Mouse (Mus musculus): Measurements from ENCODE around the gene Slc30a9.

Slc30a9 gene

DNA sequence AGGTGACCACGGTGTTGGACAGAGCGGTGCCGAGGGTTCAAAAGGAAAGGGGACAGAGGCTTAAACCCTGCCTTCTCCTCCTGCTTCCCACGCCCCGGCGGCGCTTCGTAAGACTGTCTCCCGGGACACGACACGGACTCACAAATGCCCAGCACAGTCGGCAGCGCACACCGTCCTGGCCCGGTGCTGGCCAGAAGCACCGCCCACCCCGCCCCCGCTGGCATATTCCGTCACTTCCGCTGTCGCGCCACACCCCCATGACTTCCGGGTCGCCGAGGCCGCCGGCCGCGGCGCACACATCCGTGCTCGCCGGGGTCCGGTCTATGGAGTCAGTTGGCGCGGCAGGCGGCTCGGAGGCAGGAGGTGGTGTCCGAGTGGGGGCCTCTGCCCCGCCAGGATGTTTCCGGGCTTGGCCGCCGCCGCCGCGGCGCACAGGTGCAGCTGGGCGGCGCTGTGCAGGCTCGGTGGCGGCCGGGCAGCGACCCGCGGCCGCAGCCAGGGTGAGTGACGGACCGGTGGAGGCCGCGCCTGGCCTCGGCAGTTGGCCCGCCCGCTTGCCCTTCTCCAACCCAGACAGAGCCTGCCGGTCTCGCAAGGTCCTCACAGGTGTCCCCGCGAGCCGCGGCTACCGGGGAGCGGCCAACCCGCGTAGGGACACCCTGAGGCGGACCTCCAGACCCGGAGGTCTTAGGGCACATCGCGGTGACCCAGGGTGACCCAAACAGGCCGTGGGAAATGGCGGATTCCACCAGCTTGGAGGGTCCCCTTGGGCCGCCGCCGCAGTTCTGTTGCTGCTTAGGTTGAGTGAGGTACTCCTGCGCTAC lies at the start of gene Slc30a9:
Gene Slc30a9, plus strand, starts transcription at position 258 of the 824 bp plus-strand sequence.
- DNase-seq (ENCODE audit: low spot score in 2 of 2), result peak; percentile 85

GRCm38 (mm10) chr5:67258473-67258872 lies 48.3 kb upstream of the Slc30a9 start:
- DNase-seq (ENCODE audit: low spot score in 2 of 2), result no peak

DNA sequence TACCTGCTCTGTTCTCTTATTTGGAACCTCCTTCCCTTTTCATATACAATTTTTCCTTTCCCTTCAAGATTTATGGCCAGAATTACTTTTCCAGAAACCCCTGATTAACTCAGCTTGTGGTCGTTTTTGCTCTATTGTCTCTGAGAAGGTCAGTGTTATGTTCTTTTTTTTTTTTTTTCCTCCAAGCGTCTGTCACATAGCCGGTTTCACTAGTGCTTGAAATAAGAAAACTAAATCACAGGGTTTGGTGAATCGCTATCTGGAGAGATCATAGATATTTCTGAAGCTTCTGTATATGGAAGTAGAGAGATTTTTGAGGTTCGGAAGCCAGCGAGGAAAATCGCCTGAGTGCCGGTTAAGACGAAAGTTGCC lies 46.6 kb upstream of the Slc30a9 start:
- no peak for DNase-seq (ENCODE audit: low spot score in 2 of 2)

DNA sequence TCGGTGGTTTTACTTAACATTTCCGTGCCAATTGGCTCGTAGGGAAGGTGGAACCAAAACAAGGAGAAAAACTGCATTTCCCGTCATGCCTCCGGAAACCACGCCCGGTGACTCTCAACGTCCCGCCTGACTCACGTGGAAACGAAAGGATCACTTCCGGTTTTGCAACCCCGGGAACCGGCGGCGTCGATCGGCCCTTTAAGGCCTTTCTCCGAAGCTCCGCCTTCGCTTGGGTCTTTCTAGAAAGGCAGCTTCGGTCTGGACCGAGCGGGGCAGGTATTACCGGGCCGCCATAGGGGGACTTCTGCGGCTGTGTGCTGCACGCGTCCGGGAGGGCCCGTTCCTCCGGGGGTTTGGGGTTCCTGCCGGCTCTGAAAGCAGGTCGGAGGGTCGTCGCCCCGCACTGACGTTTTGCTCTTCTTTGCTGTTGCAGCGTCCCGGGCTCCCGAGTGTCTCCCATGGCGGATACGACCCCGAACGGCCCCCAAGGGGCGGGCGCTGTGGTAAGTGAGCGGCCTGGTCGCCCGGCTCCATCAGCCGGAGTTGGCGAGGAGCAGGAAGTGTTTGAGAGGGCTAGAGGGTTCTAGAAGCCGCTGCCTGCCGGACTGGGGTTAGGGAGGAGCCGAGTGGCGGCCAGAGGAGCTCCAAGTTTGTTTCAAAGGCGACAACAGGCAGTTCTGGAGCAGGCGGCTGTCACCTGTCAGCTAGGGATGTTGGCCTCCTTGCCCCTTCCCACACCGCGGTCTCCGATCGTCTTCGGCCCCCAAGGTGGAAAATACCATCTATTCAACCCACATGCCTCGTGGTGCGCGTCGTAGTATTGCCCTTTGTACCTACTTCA lies 46.0 kb upstream of the Slc30a9 start, which contains the start of gene Tmem33:
Gene Tmem33, plus strand, starts transcription at position 35 of the 841 bp plus-strand sequence.
- peak; percentile 92 to 93 for DNase-seq (ENCODE audit: low spot score in 2 of 2)

DNA sequence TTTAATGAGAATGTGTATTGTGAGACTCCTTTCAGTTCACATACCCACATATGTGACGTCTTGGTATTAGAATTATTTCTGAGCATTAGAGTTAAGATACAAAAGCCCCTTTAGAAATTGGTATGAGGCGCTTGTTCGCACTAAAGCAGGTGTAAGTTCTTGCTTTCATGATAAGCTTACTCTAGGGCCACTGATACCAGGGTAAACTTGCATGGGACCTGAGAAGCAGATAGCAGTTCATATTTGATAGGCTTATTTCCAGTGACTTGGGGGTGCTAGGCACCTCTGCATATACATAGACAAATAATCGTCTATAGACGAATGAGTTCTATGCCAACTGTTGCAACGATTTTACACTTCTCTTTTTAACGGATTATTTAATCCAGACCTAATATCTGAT lies 43.8 kb upstream of the Slc30a9 start:
- no peak for DNase-seq (ENCODE audit: low spot score in 2 of 2)

- DNase-seq (ENCODE audit: low spot score in 2 of 2), result no peak
Observed at GRCm38 (mm10) chr5:67266106-67266505, 40.6 kb upstream of the Slc30a9 start.

DNA sequence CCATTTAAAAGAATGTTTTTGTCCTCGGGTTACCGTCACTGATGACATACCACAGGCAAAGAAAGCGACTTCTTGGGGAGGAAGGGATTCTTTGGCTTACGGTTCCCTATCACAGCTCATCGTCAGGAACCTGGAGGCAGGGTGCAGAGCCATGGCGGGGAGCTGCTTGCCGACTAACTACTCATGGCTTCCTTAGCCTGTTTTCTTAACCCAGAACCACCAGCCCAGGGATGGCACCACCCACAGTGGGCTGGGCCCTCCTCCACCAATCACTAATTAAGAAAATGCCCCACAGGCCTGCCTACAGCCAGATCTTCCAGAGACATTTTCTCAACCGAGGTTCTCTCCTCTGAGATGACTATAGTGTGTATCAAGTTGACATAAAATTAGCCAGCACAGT lies 37.4 kb upstream of the Slc30a9 start:
- no peak for DNase-seq (ENCODE audit: low spot score in 2 of 2)

GRCm38 (mm10) chr5:67279407-67279806 lies 27.3 kb upstream of the Slc30a9 start:
- no peak for DNase-seq (ENCODE audit: low spot score in 2 of 2)

GRCm38 (mm10) chr5:67279840-67280239 lies 26.9 kb upstream of the Slc30a9 start:
- DNase-seq (ENCODE audit: low spot score in 2 of 2), result no peak

GRCm38 (mm10) chr5:67280400-67280799 lies 26.4 kb upstream of the Slc30a9 start:
- no peak for DNase-seq (ENCODE audit: low spot score in 2 of 2)

DNA sequence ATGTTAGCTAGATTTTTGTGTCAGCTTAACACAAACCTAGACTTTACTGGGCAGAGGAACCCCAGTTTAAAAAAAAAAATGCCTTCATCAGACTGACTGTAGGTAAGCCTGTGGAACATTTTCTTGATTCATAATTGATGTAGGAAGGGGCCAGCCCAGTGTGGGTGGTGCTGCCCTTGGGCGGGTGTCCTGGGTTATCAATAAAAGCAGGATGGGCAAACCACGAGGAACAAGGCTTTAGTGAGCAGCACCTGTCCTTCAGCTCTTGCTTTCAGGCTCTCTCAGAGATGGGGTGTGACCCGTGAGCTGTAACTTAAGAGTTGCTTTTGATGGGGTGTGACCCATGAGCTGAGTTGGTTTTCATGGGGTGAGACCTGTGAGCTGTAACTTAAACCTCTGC lies 11.7 kb upstream of the Slc30a9 start:
- no peak for DNase-seq (ENCODE audit: low spot score in 2 of 2)

- peak; percentile 16 to 26 for DNase-seq (ENCODE audit: low spot score in 2 of 2)
Observed at GRCm38 (mm10) chr5:67295682-67296081, 11.1 kb upstream of the Slc30a9 start.

GRCm38 (mm10) chr5:67296171-67296570 lies 10.6 kb upstream of the Slc30a9 start:
- DNase-seq (ENCODE audit: low spot score in 2 of 2), result no peak

DNA sequence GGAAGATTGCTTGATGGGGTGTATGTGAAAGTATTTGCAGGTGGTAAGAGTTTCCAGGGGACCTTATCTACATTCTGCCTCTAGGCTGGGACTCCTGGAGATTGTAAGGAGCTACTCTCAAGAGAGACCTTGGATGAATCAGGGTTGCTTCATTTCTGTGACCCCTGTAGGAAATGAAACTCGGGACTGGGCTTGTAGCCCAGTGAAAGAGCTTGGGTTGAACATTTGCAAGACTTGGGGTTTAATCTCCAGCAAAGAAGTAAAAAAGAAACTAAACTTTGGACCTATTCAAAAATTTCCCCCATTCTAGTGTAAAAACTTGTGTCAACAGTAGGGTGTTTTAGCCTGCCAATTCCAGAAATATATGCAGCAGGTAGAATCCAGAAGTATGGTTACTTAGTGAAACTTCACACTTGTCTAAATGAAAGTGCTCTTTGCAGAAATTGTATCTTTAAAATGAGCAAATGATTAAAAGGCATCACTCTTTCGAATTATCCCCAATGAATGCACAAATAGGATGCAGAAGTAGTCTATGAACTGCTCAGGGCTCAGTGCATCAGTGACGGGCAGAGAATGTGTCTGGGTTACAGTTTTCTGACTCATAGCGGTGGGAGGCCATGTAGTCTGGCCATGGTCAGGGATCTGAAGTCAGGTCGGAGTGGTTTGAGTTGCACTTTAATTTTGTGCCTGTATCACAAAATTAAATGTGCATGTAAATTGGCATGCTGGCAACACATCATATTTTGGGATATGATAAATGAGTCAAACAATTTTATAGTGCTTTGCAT lies 9.5 kb upstream of the Slc30a9 start:
- no peak for DNase-seq (ENCODE audit: low spot score in 2 of 2)

GRCm38 (mm10) chr5:67299847-67300412 lies 6.8 kb upstream of the Slc30a9 start:
- DNase-seq (ENCODE audit: low spot score in 2 of 2), result no peak

DNA sequence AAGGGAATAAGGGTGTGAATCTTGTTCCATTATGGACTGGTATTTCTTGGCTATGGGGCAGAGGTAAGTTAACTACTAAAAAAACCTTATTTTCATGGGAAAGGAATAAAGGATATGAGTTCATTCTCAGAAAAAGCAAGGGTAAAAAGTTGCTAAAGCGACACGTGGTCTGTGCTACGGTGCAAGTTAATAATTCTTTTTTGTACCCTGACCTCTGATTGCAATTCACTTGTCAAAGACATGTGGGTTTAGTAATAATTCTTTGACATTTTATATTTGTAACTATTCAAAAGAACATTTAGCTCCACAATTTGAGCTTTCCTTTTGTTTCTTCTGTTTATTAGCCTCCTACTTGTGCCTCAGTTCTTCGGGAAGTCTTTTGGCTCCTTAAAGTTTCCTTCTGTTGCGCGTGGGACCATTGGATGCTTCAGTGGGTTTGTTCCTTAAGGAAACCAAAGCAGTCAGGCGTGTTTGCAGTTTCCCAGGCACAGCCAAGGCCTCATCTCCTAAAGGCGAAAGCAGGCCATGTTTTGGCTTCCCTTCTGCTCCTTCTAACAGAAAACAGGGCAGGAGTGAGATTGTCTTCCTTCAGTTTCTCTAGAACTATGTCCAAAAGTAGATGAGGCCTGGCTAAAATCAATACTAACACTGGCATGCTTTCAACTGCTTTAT lies 5.7 kb upstream of the Slc30a9 start:
- DNase-seq (ENCODE audit: low spot score in 2 of 2), result no peak

- DNase-seq (ENCODE audit: low spot score in 2 of 2), result no peak
Observed at GRCm38 (mm10) chr5:67301722-67302331, 4.9 kb upstream of the Slc30a9 start.

GRCm38 (mm10) chr5:67303816-67304215 lies 2.9 kb upstream of the Slc30a9 start:
- DNase-seq (ENCODE audit: low spot score in 2 of 2), result no peak

DNA sequence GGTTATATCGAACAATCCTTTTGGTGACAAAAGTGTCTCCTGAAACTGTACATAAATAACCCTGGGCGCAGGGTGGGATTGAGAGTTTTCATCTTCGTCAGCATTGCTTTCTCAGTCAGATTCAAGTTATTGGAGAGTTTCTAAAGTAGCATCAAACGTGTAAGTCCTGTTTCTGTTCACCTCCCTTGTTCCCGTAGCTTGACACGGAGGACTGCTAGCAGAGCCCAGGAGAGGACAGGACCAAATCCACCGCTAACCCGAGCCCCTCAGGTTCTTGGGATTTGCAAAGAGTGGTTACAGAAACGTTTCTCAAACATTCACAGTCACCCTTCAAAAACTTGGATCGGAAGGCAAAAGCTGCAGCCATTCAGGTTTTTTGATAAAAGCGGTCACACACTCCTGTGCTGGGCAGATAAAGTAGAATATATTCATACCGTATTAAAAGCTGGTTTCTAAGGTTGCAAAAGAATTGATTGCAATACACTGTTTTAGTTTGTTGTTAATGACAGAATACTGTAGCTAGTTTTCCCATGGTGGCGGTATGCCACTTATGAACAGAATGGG lies 986 bp downstream of the Slc30a9 start:
- DNase-seq (ENCODE audit: low spot score in 2 of 2), result no peak

- no peak for DNase-seq (ENCODE audit: low spot score in 2 of 2)
Observed at GRCm38 (mm10) chr5:67311811-67312521, 5.2 kb downstream of the Slc30a9 start.
